Mouse (Mus musculus) hindlimb bud, embryonic 11.5 days (tissue): ENCODE measurements around the gene Ccdc7b.
"Not testable (repeated sequence)": the region's sequence is repeated elsewhere in the genome, so short reads cannot be mapped to it uniquely, and the experiment has no call there.

Experiments
- DNase-seq: peaks from one replicate; pipeline ENCODE4 v3.0.0-alpha.2; 2012; ENCODE audit warnings: low read depth, low spot score; ENCODE audit errors: extremely low spot score

Gene Ccdc7b

GRCm38 (mm10) chr8:129066834-129067233, at the start of gene Ccdc7b:
TSS of gene Ccdc7b (plus strand) at chr8:129067134.
- not testable (repeated sequence) for DNase-seq

DNA sequence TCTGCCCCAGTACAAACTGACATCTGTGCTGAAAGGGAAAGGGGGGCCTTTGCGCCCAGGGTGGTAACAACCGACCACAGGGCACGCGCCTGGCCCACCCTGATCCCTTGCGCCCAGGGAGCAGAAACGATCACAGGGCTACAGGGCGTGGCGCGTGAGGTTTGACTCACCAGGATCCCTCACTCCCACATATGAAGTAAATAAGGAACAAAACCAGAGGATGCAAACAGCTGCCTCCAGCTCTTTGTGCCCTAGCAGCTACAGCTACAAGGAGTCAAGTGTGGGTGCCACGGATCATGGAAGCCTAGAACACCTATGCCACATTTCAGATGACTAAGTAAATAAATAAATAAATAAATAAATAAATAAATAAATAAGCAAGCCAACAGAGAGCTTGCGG, 1.5 kb upstream of the Ccdc7b start, which contains the start of gene Ccdc7a:
Ccdc7a (minus strand) TSS at position 101 of the 400 bp plus-strand sequence.
- not testable (repeated sequence) for DNase-seq

- not testable (repeated sequence) for DNase-seq
Observed at GRCm38 (mm10) chr8:129115761-129116160, 48.8 kb downstream of the Ccdc7b start.

- DNase-seq, result no peak
Observed at GRCm38 (mm10) chr8:129131561-129131960, 64.6 kb downstream of the Ccdc7b start, which contains the start of gene Gm10999. TSS of gene Gm10999 (minus strand) at chr8:129131661.

DNA sequence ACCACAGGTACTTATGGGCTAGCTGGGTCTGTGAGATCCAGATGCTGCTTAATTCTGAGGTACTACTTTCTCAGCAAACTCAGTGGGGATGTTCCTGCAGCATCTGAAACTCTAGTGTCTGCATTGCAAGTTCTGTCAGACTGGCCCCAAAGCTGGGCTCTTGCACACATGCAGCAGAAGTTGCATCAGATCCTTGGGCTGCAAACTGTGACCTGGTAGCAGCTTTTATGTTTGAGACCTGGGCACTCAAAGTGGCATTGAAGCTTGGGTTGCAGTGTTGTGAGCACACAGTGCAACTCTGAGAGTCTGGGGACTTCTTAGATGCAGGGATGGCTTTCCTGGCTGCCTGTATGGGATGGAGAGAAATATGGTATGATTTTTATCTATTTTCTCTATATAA, 66.5 kb downstream of the Ccdc7b start:
- DNase-seq, result no peak
